Mouse (Mus musculus): ENCODE data around the gene Agmat.

Agmat gene

GRCm38 (mm10) chr4:141781201-141781985 lies 34.9 kb downstream of the Agmat start:
- no peak for DNase-seq

GRCm38 (mm10) chr4:141784835-141785234 lies 38.4 kb downstream of the Agmat start:
- no peak for DNase-seq

- DNase-seq = no peak
Observed at GRCm38 (mm10) chr4:141786141-141786540, 39.7 kb downstream of the Agmat start.

GRCm38 (mm10) chr4:141787046-141787445 lies 40.6 kb downstream of the Agmat start:
- DNase-seq = peak; percentile 82

- DNase-seq = peak; percentile 28
Observed at GRCm38 (mm10) chr4:141787462-141787861, 41.0 kb downstream of the Agmat start.

- DNase-seq = no peak
Observed at GRCm38 (mm10) chr4:141789564-141790218, 43.2 kb downstream of the Agmat start.

- DNase-seq = peak; percentile 99
Observed at GRCm38 (mm10) chr4:141790524-141790990, 44.1 kb downstream of the Agmat start, which contains the start of gene Dnajc16. Gene Dnajc16, minus strand, starts transcription at chr4:141790931.

GRCm38 (mm10) chr4:141791486-141791885 lies 45.0 kb downstream of the Agmat start:
- peak; percentile 17 for DNase-seq

- peak; percentile 21 for DNase-seq
Observed at GRCm38 (mm10) chr4:141791951-141792350, 45.5 kb downstream of the Agmat start.

GRCm38 (mm10) chr4:141792554-141793281 lies 46.2 kb downstream of the Agmat start:
- peak; percentile 19 for DNase-seq

GRCm38 (mm10) chr4:141793282-141794151 lies 47.0 kb downstream of the Agmat start, which contains the start of gene Casp9:
Gene Casp9, plus strand, starts transcription at chr4:141793612.
- peak; percentile 98 for DNase-seq

GRCm38 (mm10) chr4:141794152-141794535 lies 47.7 kb downstream of the Agmat start:
- no peak for DNase-seq

GRCm38 (mm10) chr4:141796356-141796755 lies 49.9 kb downstream of the Agmat start:
- no peak for DNase-seq

GRCm38 (mm10) chr4:141796954-141797353 lies 50.5 kb downstream of the Agmat start:
- DNase-seq = no peak

- DNase-seq = no peak
Observed at GRCm38 (mm10) chr4:141797545-141797944, 51.1 kb downstream of the Agmat start.

GRCm38 (mm10) chr4:141804105-141804504 lies 57.6 kb downstream of the Agmat start:
- DNase-seq = no peak

- DNase-seq = no peak
Observed at GRCm38 (mm10) chr4:141805886-141806285, 59.4 kb downstream of the Agmat start.

Data from kidney, adult 11 months (tissue).